Mouse (Mus musculus): Measurements from ENCODE around the gene BC147527.
"Not testable (repeated sequence)": the region's sequence is repeated elsewhere in the genome, so short reads cannot be mapped to it uniquely, and the experiment has no call there.

The BC147527 gene

GRCm38 (mm10) chr13:120299991-120300442 is at the start of gene BC147527:
Gene BC147527 (plus strand): TSS chr13:120300392.
- peak; percentile 91 for DNase-seq

DNA sequence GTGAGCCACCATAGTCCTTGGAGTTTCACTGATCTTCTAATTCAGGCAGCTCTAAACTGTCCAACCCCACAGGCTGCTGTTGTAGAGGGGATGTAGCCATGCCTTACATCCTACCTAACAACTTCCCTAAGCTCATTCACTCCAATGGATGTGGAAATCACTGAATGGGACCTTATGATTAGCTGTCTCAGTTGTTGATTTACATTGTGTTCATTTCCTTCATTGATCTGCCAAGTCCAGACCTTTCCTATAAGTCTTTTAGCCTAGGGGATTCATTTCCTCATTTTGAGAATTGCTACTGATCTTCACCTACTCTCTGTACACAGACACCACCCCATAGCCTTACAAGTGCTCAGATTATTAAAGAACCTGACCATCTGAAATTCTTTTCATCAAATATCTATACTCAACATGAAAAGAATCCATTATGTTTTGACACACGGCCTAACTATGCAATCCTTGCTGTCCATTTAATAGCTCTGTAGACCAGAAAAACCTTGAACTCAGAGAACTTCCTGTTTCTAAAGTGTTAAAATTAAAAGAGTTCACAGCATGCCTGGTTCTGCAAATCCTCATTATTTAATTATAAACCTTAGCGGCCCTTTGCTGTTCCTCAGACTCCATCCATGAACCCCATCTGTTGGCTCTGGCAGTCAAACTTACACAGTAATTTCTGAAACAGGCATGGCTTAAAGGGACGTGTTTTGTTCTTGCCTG is 48.8 kb upstream of the BC147527 start:
- DNase-seq = not testable (repeated sequence)

- not testable (repeated sequence) for DNase-seq
Observed at GRCm38 (mm10) chr13:120258817-120259658, 41.2 kb upstream of the BC147527 start.

GRCm38 (mm10) chr13:120259718-120260117 is 40.5 kb upstream of the BC147527 start:
- peak; percentile 83 for DNase-seq

DNA sequence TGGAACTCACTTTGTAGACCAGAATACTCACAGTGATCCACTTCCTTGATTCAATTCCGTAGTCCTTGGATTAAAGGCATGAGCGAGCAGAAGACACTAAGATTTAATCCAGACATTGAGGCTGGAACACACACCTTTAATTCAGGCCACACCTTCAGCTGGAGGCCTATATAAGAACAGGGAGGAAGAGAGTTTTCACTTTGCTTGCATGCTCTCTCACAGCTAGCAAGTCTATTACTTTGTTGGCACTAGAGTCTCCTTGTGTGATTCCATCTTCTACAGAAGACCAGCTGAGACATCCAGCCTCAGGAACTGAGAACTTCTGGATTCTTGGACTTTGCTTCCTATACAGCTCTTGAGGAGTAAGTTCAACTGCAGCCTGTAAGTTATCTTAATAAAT is 37.3 kb upstream of the BC147527 start, which contains the start of gene AF067061:
Gene AF067061 (plus strand): TSS at position 245 of the 400 bp plus-strand sequence.
- not testable (repeated sequence) for DNase-seq

DNA sequence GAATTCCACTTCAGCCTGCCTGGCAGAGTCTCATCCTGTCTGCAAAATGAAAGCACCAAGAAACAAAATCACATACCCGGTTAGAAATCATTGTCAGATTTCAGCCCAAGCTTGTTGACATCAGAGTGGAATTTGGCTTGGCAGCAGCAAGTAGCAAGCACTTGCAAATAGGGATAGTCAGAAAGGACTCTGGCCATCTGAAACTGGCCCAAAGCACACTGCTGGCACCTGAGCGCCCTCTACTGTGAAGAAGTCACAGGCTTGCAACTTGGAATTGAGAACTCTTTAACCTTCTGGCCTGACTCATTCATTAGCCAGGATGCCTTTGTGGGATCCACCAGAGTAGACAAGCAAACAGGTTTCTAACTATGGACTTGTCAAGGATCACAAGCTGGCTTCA is 22.4 kb upstream of the BC147527 start:
- peak; percentile 21 for DNase-seq

DNA sequence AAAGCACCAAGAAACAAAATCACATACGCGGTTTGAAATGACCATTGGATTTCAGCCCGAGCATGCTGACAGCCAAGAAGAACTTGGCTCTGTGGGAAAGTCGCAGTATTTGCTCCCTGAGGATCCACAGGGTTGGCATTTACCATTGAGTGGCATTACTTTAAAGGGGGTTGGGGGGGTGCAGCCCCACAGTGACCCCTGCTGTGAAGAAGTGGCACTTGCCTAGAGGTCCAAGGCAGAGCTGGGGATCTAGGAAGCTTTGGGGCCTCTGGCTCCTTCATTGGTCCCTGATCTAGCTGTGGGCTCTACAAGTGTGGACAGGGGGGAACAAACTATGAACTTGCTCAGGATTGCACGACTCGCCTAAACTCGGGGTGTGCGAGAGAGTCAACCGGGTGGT is 21.4 kb upstream of the BC147527 start:
- DNase-seq = no peak

DNA sequence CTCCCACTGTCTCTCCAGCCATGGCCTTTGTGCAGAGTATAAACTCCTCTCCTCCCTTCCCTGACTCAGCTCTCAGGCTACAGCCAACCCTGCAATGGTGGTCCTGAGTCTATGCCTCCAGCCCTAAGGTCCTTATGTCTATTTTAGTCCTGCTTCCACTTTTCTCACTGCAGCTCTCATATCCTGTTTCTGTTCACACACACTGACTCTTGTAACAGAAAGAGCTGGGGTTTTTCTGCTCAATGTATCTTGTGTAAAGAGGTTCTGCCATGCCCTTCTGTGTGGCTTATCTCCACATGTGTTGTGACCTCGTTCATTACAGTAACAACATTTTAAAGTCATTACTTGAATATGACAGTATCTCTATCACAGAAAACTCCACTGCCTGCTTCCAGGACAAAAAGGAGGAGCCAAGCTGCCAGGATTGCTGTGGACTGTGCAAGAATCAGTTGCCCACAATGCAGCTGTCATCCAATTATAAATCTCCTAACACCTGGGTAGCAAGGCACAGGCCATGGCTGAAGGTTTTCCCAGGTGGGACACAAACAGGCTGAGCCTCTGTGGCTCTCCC is 783 bp upstream of the BC147527 start:
- DNase-seq = peak; percentile 85

DNA sequence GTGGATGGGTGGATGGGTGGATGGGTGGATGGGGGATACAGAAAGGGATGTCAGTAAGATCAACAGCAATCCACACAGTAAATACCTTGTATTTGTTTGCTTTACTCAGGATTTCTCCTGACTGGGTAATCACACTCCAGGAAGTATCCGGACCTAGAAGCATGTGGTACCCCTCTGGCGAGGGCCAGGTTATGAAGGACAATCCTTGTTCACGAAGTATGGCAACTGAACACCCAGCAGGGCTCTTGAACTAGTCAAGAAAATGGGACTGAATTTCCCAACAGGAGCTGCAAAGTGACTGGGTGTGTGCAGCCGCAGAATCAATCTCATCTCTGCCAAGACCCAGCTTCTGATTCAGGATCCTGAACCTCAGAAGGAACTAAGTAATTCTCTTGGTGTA is 661 bp downstream of the BC147527 start:
- DNase-seq = peak; percentile 53

DNA sequence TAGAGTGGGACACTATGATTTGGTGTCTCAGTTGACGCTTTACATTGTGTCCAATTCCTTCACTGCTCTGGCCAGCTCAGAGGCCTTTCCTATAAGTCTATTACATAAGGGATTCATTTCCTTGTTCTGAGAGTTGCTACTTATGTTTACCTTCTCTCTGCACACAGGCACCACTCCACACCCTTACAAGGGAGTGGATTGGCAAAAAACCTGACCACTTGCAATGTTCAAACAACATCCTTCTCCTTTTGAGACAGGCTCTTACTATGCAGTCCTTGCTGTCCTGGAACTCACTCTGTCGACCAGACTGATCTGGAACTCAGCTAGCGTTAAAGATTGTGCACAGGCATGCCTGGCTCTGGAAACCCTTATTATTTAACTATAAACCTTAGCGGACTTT is 10.6 kb downstream of the BC147527 start:
- DNase-seq = peak; percentile 31

DNA sequence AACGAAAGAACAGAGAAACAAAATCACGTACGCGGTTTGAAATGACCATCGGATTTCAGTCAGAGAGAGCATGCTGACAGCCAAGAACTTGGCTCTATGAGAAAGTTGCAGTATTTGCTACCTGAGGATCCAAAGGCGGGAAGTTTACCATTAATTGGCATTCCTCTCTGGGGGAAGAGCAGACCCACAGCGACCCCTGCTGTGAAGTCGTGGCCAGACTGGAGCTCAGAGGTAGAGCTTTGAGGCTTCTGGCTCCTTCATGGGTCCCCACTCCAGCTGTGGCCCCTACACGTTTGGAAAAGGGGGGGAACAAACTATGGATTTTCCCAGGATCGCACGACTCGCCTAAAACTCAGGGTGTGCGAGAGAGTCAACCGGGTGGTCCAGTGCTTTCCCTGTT is 13.4 kb downstream of the BC147527 start:
- DNase-seq = peak; percentile 68

DNA sequence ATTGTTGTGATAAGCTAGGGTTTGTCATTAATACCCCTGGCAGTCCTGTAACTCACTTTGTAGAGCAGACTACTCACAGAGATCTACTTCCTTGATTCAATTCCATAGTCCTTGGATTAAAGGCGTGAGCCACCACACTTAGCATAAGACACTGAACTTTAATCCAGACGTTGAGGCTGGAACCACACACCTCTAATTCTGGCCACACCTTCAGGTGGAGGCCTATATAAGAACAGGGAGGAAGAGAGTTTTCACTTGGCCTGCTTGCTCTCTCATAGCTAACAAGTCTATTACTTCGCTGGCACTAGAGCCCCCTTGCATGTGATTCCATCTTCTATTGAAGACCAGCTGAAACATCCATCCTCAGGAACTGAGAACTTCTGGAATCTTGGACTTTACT is 16.4 kb downstream of the BC147527 start, which contains the start of gene Tcstv3:
Gene Tcstv3 (plus strand): TSS at position 301 of the 400 bp plus-strand sequence.
- DNase-seq = not testable (repeated sequence)

DNA sequence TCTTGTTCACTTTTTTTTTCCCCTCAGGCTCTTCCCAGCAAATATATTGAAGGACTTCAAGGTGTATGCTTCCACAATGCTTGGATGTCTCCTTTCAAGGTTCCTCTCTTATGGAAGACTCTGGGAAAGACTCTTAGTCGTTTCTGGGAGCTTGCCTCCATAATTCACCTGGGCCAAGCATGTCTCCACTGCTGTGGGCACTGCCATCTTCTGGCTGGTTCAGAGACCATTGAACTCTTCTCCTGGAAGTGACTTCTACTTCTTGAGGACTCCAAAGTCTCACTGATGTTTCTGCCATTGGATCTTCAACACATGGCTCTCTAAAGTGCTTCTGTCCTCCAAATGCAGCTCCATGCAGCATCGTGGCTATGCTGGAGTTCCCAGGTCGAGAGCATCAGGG is 20.0 kb downstream of the BC147527 start:
- DNase-seq = no peak

DNA sequence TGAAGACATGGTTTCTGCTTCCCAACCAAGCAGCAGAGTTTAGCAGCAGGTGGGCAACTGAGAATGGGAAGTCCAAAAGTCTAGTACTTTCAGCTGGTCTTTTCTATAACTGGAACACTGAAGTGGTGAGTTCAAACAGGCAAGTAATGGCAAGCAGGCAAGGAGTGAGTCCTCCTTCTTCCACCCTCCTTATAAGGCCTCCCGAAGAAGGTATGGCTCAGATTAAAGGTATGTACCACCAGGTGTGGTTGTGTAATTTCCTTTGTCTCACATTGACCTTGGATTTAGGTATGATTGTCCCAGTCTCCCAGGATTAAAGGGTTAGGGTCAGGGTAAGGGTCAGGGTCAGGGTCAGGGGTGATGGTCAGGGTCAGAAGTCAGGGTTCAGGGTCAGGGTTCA is 20.5 kb downstream of the BC147527 start:
- peak; percentile 16 for DNase-seq
